21 mouse cellular contexts compared by ENCODE assay signal in genomic region chr1:177719029-177719427, GRCm38 (mm10). TPM values are rescaled to one million over a fixed set of nuclear protein-coding genes. Genes with fewer than 3 reads are reported as not detected.
DNase-seq lines count a peak whose midpoint lies in the region; ATAC-seq and TF ChIP-seq lines count a peak whose summit lies in the region.
"Had no signal": no experiment of that assay in that cellular context is flagged by ENCODE, and none has a peak within 500 bp of the region (broad histone marks: within the 10 kb centered on the region; RNA-seq: fewer than 3 reads in every experiment).

No protein-coding gene starts in this region.

- H3K9me3 ChIP-seq in intestine, embryonic 14.5 days (ENCODE audit: control insufficient read depth, low read length) = no peaks in the 10 kb centered on the region
- H3K9me3 ChIP-seq in intestine, embryonic 16.5 days (ENCODE audit: control insufficient read depth, low read length) = no peaks in the 10 kb centered on the region
- no peaks in the 10 kb centered on the region for H3K9me3 ChIP-seq in forebrain, postnatal 0 days (ENCODE audit: low read length)
- H3K9me3 ChIP-seq: embryonic facial prominence, embryonic 13.5 days; heart, embryonic 13.5 days; stomach, embryonic 15.5 days had no signal

- DNase-seq in intestine, embryonic 14.5 days (ENCODE audit: low spot score) = peak; percentile 46
- DNase-seq in NIH3T3 (ENCODE audit: low read depth) = peak; percentile 60
- DNase-seq in forebrain, postnatal 0 days = no peak
- no peak for DNase-seq in thymus, postnatal 25 days
- DNase-seq in left cerebral cortex, postnatal 36 days (ENCODE audit: low spot score in 2 of 2) = no peak
- DNase-seq: adrenal gland, postnatal 25 days; cerebellum, postnatal 10 days; layer of hippocampus, adult 9-11 months; lung, postnatal 36 days had no signal

- H3K4me3 ChIP-seq in intestine, embryonic 14.5 days (ENCODE audit: low read depth, low read length) = no peak overlapping the region
- H3K4me3 ChIP-seq in intestine, embryonic 16.5 days (ENCODE audit: low read length) = no peak overlapping the region
- H3K4me3 ChIP-seq in C2C12 (ENCODE audit: insufficient read depth, poor library complexity, severe bottlenecking) = no peak overlapping the region
- no peak overlapping the region for H3K4me3 ChIP-seq in forebrain, postnatal 0 days (ENCODE audit: low read depth, low read length)
- H3K4me3 ChIP-seq: embryonic facial prominence, embryonic 13.5 days; heart, embryonic 13.5 days; stomach, embryonic 15.5 days had no signal

- H3K4me2 ChIP-seq in intestine, embryonic 14.5 days (ENCODE audit: low read length) = no peak overlapping the region
- no peak overlapping the region for H3K4me2 ChIP-seq in intestine, embryonic 16.5 days (ENCODE audit: low read depth, low read length)
- no peak overlapping the region for H3K4me2 ChIP-seq in forebrain, postnatal 0 days (ENCODE audit: low read depth)
- H3K4me2 ChIP-seq: embryonic facial prominence, embryonic 13.5 days; heart, embryonic 13.5 days; liver, embryonic 11.5 days; midbrain, embryonic 11.5 days; stomach, embryonic 15.5 days had no signal

- no peaks in the 10 kb centered on the region for H3K79me2 ChIP-seq in C2C12 (ENCODE audit: control insufficient read depth, insufficient read depth)

- H3K9ac ChIP-seq in intestine, embryonic 14.5 days (ENCODE audit: low read length) = no peak overlapping the region
- H3K9ac ChIP-seq in intestine, embryonic 16.5 days (ENCODE audit: low read depth, low read length) = no peak overlapping the region
- no peak overlapping the region for H3K9ac ChIP-seq in forebrain, postnatal 0 days
- H3K9ac ChIP-seq: embryonic facial prominence, embryonic 13.5 days; heart, embryonic 13.5 days; stomach, embryonic 15.5 days had no signal

- H3K27me3 ChIP-seq in intestine, embryonic 14.5 days (replicated peaks; ENCODE audit: control insufficient read depth, insufficient read depth, low read length) = no peaks in the 10 kb centered on the region
- no peaks in the 10 kb centered on the region for H3K27me3 ChIP-seq in intestine, embryonic 16.5 days (replicated peaks; ENCODE audit: control insufficient read depth, insufficient read depth, low read length)
- no peaks in the 10 kb centered on the region for H3K27me3 ChIP-seq in C2C12 (ENCODE audit: control insufficient read depth, insufficient read depth, insufficient read length)
- H3K27me3 ChIP-seq in forebrain, postnatal 0 days (ENCODE audit: insufficient read depth, low read length) = no peaks in the 10 kb centered on the region
- H3K27me3 ChIP-seq: CH12.LX; embryonic facial prominence, embryonic 13.5 days; heart, embryonic 13.5 days; stomach, embryonic 15.5 days had no signal

- H3K79me3 ChIP-seq in C2C12 (ENCODE audit: low read depth) = no peaks in the 10 kb centered on the region

- intact Hi-C loops in left cerebral cortex, postnatal 36 days (cut with DNase I) = no loop called here

- H3K4me1 ChIP-seq in intestine, embryonic 14.5 days (replicated peaks; ENCODE audit: control insufficient read depth, insufficient read depth, low read length) = no peaks in the 10 kb centered on the region
- no peaks in the 10 kb centered on the region for H3K4me1 ChIP-seq in intestine, embryonic 16.5 days (ENCODE audit: control insufficient read depth, insufficient read depth, low read length)
- no peaks in the 10 kb centered on the region for H3K4me1 ChIP-seq in forebrain, postnatal 0 days (ENCODE audit: insufficient read depth)
- H3K4me1 ChIP-seq: embryonic facial prominence, embryonic 13.5 days; stomach, embryonic 15.5 days had no signal

- H3K36me3 ChIP-seq in intestine, embryonic 14.5 days (ENCODE audit: control insufficient read depth, insufficient read depth, low read length) = no peaks in the 10 kb centered on the region
- no peaks in the 10 kb centered on the region for H3K36me3 ChIP-seq in intestine, embryonic 16.5 days (ENCODE audit: control insufficient read depth, insufficient read depth, low read length)
- H3K36me3 ChIP-seq in C2C12 (ENCODE audit: control insufficient read depth, insufficient read depth) = no peaks in the 10 kb centered on the region
- no peaks in the 10 kb centered on the region for H3K36me3 ChIP-seq in forebrain, postnatal 0 days (ENCODE audit: insufficient read depth)
- H3K36me3 ChIP-seq: embryonic facial prominence, embryonic 13.5 days; heart, embryonic 13.5 days; stomach, embryonic 15.5 days had no signal

- no peak for ATAC-seq in intestine, embryonic 14.5 days (replicated peaks; ENCODE audit: low FRiP score, low TSS enrichment, low read depth)
- ATAC-seq in intestine, embryonic 16.5 days = no peak
- peak; percentile 7; the same call in 1 of the 2 replicates for ATAC-seq in forebrain, postnatal 0 days

- 70% methylated on average over 3 of the region's 3 CpGs for WGBS in intestine, embryonic 14.5 days
- 81% methylated on average over 3 of the region's 3 CpGs for WGBS in intestine, embryonic 16.5 days
- 75% methylated on average over 3 of the region's 3 CpGs for WGBS in forebrain, postnatal 0 days

- no peak overlapping the region for H3ac ChIP-seq in C2C12 (ENCODE audit: control insufficient read depth, insufficient read length, low read depth)

- no peak for TF ChIP-seq CTCF in C2C12 (IDR thresholded peaks at IDR 0.05; ENCODE audit: control insufficient read depth, insufficient read depth, insufficient read length)
- no peak for TF ChIP-seq CTCF in forebrain, postnatal 0 days (IDR thresholded peaks at IDR 0.05; ENCODE audit: low read depth)

- no peak overlapping the region for H3K27ac ChIP-seq in intestine, embryonic 14.5 days (ENCODE audit: low read depth)
- H3K27ac ChIP-seq in intestine, embryonic 16.5 days (ENCODE audit: low read length) = no peak overlapping the region
- no peak overlapping the region for H3K27ac ChIP-seq in forebrain, postnatal 0 days (ENCODE audit: low read depth, low read length)
- H3K27ac ChIP-seq: embryonic facial prominence, embryonic 13.5 days; heart, embryonic 13.5 days; kidney, postnatal 0 days; stomach, embryonic 15.5 days had no signal

TF ChIP-seq in C2C12, 6 proteins besides CTCF, POLR2A, EP300 and RAD21:
- TF ChIP-seq MYOG (IDR thresholded peaks at IDR 0.05; ENCODE audit: control insufficient read depth, extremely low read depth, insufficient read length) (no peak), MAX (IDR thresholded peaks at IDR 0.05) (peak; percentile 24)

RNA-seq across cellular contexts. Expression of gene 1700016C15Rik, which starts 10.6 kb away (rescaled TPM):
- polyA plus RNA-seq in intestine, embryonic 14.5 days (2014; fragmentation: Nextera tagmentation; extraction: Ambion mirVana) = not detected in 2 replicates
- not detected in 2 replicates for polyA plus RNA-seq in intestine, embryonic 16.5 days (2015; fragmentation: Nextera tagmentation; extraction: Ambion mirVana)
- polyA plus RNA-seq in C2C12 (2012; fragmentation: generic; extraction: Trizol) = not detected
- total RNA-seq in forebrain, postnatal 0 days (2014; rRNA removed) = 0.54 TPM in 1 of 2 replicates, not detected in the other
- polyA plus RNA-seq in forebrain, postnatal 0 days (2015; fragmentation: Nextera tagmentation; extraction: Ambion mirVana) = 0.19 and 0.21 TPM in 2 replicates
- not detected for total RNA-seq in left cerebral cortex, postnatal 36 days (2021)
- total RNA-seq: adrenal gland, postnatal 25 days; CH12.LX; gastrocnemius, postnatal 4 days; left cerebral cortex, postnatal 25 days had no signal
- polyA plus RNA-seq: embryonic facial prominence, embryonic 13.5 days; frontal cortex, adult 2 months; heart, embryonic 13.5 days; liver, embryonic 11.5 days; midbrain, embryonic 11.5 days; stomach, embryonic 15.5 days had no signal

Comparison
In these comparisons a context has a peak if more than half of its experiments do, and no peak if none do; other contexts are left out.
1. DNase-seq: peak in intestine, embryonic 14.5 days (single experiment) and NIH3T3 (single experiment); none in forebrain, postnatal 0 days (single experiment), thymus, postnatal 25 days (single experiment) and left cerebral cortex, postnatal 36 days (0 of 2).